Mouse (Mus musculus): ENCODE data around the gene Bcar3. TPM values are rescaled to one million over a fixed set of nuclear protein-coding genes. Genes with fewer than 3 reads are reported as not detected.

Bcar3 gene
- polyA plus RNA-seq, 1 experiment from 2014 or later = 14.0 TPM

GRCm38 (mm10) chr3:122428325-122428821, 134.4 kb downstream of the Bcar3 start:
- 71% methylated on average over 7 of the region's 7 CpGs for WGBS
- H3K4me2 ChIP-seq = no peak overlapping the region
- ATAC-seq (ENCODE audit: insufficient read depth) = no peak

GRCm38 (mm10) chr3:122430780-122431497, 137.0 kb downstream of the Bcar3 start:
- H3K9me3 ChIP-seq (ENCODE audit: low read depth, low read length) = no peaks in the 10 kb centered on the region
- peak overlapping the region; percentile 5; the same call in 1 of the 2 replicates for H3K27ac ChIP-seq (ENCODE audit: low read depth)
- 61% methylated on average over 7 of the region's 7 CpGs for WGBS
- H3K9ac ChIP-seq = no peak overlapping the region; the same call in 1 of the 2 replicates
- H3K4me3 ChIP-seq (ENCODE audit: low read depth, low read length) = no peak overlapping the region
- H3K27me3 ChIP-seq (ENCODE audit: insufficient read depth, low read length) = no peaks in the 10 kb centered on the region
- 0 out of 2 replicates have a peak, but pooled peaks cover 2% of the 10 kb centered on the region for H3K36me3 ChIP-seq (ENCODE audit: insufficient read depth)
- peak; percentile 51; the same call in 1 of the 2 replicates for ATAC-seq (ENCODE audit: insufficient read depth)
- peaks cover 2% of the 10 kb centered on the region; the same call in 1 of the 2 replicates for H3K4me1 ChIP-seq (ENCODE audit: insufficient read depth)
- no peak for TF ChIP-seq CTCF (IDR thresholded peaks at IDR 0.05; ENCODE audit: low read depth)
- H3K4me2 ChIP-seq = no peak overlapping the region
- peak; percentile 71 for DNase-seq

More at GRCm38 (mm10) chr3:122428325-122428821, 134.4 kb downstream of the Bcar3 start:
- H3K4me3 ChIP-seq (ENCODE audit: low read depth, low read length) = no peak overlapping the region
- H3K27me3 ChIP-seq (ENCODE audit: insufficient read depth, low read length) = no peaks in the 10 kb centered on the region
- no peak overlapping the region for H3K9ac ChIP-seq
- H3K4me1 ChIP-seq (ENCODE audit: insufficient read depth) = peaks cover 2% of the 10 kb centered on the region; the same call in 1 of the 2 replicates
- no peaks in the 10 kb centered on the region for H3K9me3 ChIP-seq (ENCODE audit: low read depth, low read length)
- no peak overlapping the region for H3K27ac ChIP-seq (ENCODE audit: low read depth)
- TF ChIP-seq CTCF (IDR thresholded peaks at IDR 0.05; ENCODE audit: low read depth) = no peak
- H3K36me3 ChIP-seq (ENCODE audit: insufficient read depth) = 0 out of 2 replicates have a peak, but pooled peaks cover 2% of the 10 kb centered on the region
- DNase-seq = no peak

GRCm38 (mm10) chr3:122432811-122433406, 139.0 kb downstream of the Bcar3 start:
- no peak for ATAC-seq (ENCODE audit: insufficient read depth)
- Histone ChIP-seq H3K4me1 (ENCODE audit: insufficient read depth) (peaks cover 2% of the 10 kb centered on the region; the same call in 1 of the 2 replicates), H3K36me3 (ENCODE audit: insufficient read depth) (0 out of 2 replicates have a peak, but pooled peaks cover 2% of the 10 kb centered on the region), H3K27ac (ENCODE audit: low read depth) (no peak overlapping the region), H3K27me3 (ENCODE audit: insufficient read depth, low read length) (no peaks in the 10 kb centered on the region), H3K4me3 (ENCODE audit: low read depth, low read length) (no peak overlapping the region), H3K9me3 (ENCODE audit: low read depth, low read length) (no peaks in the 10 kb centered on the region), H3K9ac (no peak overlapping the region), H3K4me2 (no peak overlapping the region)
- 26% methylated on average over 9 of the region's 9 CpGs for WGBS
- DNase-seq = peak; percentile 40
- TF ChIP-seq CTCF (IDR thresholded peaks at IDR 0.05; ENCODE audit: low read depth) = no peak

- H3K4me2 ChIP-seq = no peak overlapping the region
- ATAC-seq (ENCODE audit: insufficient read depth) = no peak
- TF ChIP-seq CTCF (IDR thresholded peaks at IDR 0.05; ENCODE audit: low read depth) = no peak
- no peak overlapping the region for H3K9ac ChIP-seq
- no peak overlapping the region for H3K4me3 ChIP-seq (ENCODE audit: low read depth, low read length)
- H3K27ac ChIP-seq (ENCODE audit: low read depth) = no peak overlapping the region
- H3K9me3 ChIP-seq (ENCODE audit: low read depth, low read length) = no peaks in the 10 kb centered on the region
- no peaks in the 10 kb centered on the region for H3K27me3 ChIP-seq (ENCODE audit: insufficient read depth, low read length)
- no peak for DNase-seq
- no peaks in the 10 kb centered on the region for H3K36me3 ChIP-seq (ENCODE audit: insufficient read depth)
- H3K4me1 ChIP-seq (ENCODE audit: insufficient read depth) = peaks cover 2% of the 10 kb centered on the region; the same call in 1 of the 2 replicates
- WGBS = 81% methylated on average over 5 of the region's 5 CpGs
Measured at GRCm38 (mm10) chr3:122433975-122434626, 140.2 kb downstream of the Bcar3 start.

GRCm38 (mm10) chr3:122434983-122435935, 141.3 kb downstream of the Bcar3 start:
- Histone ChIP-seq H3K27me3 (ENCODE audit: insufficient read depth, low read length) (no peaks in the 10 kb centered on the region), H3K4me1 (ENCODE audit: insufficient read depth) (peaks cover 2% of the 10 kb centered on the region; the same call in 1 of the 2 replicates), H3K4me3 (ENCODE audit: low read depth, low read length) (no peak overlapping the region), H3K9ac (no peak overlapping the region), H3K36me3 (ENCODE audit: insufficient read depth) (no peaks in the 10 kb centered on the region), H3K27ac (ENCODE audit: low read depth) (no peak overlapping the region), H3K9me3 (ENCODE audit: low read depth, low read length) (no peaks in the 10 kb centered on the region), H3K4me2 (no peak overlapping the region)
- ATAC-seq (ENCODE audit: insufficient read depth) (no peak), DNase-seq (no peak)
- WGBS = 86% methylated on average over 8 of the region's 8 CpGs
- peak; percentile 29 for TF ChIP-seq CTCF (IDR thresholded peaks at IDR 0.05; ENCODE audit: low read depth)

GRCm38 (mm10) chr3:122438143-122438825, 144.3 kb downstream of the Bcar3 start:
- no peak overlapping the region for H3K27ac ChIP-seq (ENCODE audit: low read depth)
- H3K9me3 ChIP-seq (ENCODE audit: low read depth, low read length) = no peaks in the 10 kb centered on the region
- no peak for TF ChIP-seq CTCF (IDR thresholded peaks at IDR 0.05; ENCODE audit: low read depth)
- H3K4me2 ChIP-seq = no peak overlapping the region
- H3K4me1 ChIP-seq (ENCODE audit: insufficient read depth) = no peaks in the 10 kb centered on the region
- no peaks in the 10 kb centered on the region for H3K27me3 ChIP-seq (ENCODE audit: insufficient read depth, low read length)
- DNase-seq = no peak
- no peak overlapping the region for H3K4me3 ChIP-seq (ENCODE audit: low read depth, low read length)
- H3K9ac ChIP-seq = no peak overlapping the region
- no peaks in the 10 kb centered on the region for H3K36me3 ChIP-seq (ENCODE audit: insufficient read depth)
- 59% methylated on average over 7 of the region's 7 CpGs for WGBS
- ATAC-seq (ENCODE audit: insufficient read depth) = no peak
